Mouse (Mus musculus): ENCODE measurements at regions not wholly inside any gene's neighbourhood (a gene's known extent, or its start where the extent isn't known, plus 50 kb on each side); places are given as distances from the start of the nearest gene placed in this dataset.

DNA sequence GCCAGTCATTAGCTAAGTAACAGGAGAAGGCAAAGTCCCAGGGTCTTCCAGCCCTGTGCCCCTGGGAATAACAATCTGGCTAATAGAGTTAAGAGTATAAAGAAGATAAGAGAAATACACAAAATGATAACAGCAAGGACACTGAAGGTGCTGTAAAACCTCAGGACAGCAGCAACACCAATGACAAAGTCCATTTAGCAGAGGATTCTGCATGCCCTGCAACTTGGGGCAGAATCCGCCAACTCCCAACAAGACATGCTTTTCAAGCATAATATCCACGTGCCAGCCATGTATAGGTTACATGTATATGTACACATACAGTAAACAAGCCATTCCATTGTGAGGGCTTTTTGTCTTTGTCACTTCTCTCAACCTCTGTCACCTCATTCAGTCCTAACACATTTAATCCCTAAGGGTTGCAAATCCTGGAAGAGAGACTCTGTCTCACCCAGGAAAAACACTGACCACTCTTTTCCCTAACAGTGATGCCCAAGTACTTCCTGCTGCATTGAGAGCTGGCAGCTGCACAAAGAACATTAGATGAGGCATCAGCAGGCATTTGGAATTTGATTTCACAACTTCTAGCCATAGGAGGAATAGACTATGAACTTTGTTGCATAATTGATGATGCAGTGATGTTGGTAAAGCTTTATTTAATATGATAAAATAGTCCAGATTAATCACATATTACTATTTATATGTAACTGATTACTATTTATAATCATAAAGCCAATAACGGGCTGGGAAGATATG is 105.8 kb upstream of the Slc4a7 start:
- DNase-seq: no peak

DNA sequence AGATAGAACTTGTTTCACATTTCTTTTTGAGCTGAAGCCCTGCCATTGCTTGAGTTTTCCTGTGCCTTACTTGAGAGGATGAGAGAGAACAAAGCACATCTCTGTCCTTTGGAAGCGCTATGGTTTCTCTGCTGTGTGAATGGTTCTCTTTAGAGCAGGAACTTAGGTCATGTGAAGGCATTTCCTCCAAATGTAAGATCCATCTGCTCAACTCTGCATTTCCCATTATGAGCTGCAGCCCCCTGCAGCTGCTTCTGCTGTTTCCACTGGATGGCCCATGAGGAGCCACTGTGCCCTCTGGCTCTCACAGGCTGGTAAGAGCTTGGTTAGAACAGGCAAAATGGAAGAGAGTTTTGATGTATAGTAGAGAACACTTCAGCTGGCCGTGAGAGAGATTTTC is 102.5 kb upstream of the Slc4a7 start:
- DNase-seq: no peak

- no peak for DNase-seq
These were observed 102.1 kb upstream of the Slc4a7 start for GRCm38 (mm10) chr14:14599990-14600389.

DNA sequence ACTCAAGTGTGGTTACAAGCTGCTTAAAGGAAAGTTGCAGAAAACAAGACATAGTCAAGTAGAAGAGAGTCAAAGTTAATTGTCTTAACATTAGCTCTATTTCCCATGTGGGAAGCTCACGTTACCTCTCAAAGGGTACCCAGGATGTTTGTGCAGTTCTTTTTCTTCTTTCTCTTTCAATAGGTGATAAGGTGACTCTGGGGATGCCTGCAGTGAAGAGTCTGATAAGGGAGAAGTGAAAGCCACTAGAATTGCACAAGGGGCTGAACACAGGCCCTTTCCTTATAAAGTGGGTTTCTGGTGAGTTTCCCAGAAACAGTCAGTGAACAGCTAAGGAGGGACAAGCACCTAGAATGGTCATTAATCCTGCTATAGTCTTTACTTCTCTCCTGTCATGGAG is 98.6 kb upstream of the Slc4a7 start:
- no peak for DNase-seq

DNA sequence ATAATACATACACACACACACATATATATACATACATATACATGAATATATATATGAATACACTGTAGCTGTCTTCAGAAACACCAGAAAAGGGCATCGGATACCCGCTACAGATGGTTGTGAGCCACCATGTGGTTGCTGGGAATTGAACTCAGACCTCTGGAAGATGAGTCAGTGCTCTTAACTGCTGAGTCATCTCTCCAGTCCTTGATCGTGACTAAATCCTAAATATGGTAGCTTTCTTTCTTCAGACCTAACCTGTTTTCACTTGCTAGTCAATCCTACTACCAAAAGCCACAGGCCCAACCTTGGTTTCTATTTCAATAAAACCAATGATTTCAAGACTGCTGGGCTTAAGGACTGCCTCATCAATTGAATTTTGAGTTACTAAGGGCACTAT is 95.0 kb upstream of the Slc4a7 start:
- no peak for DNase-seq

GRCm38 (mm10) chr14:14612245-14612644 is 89.8 kb upstream of the Slc4a7 start:
- no peak for DNase-seq

DNA sequence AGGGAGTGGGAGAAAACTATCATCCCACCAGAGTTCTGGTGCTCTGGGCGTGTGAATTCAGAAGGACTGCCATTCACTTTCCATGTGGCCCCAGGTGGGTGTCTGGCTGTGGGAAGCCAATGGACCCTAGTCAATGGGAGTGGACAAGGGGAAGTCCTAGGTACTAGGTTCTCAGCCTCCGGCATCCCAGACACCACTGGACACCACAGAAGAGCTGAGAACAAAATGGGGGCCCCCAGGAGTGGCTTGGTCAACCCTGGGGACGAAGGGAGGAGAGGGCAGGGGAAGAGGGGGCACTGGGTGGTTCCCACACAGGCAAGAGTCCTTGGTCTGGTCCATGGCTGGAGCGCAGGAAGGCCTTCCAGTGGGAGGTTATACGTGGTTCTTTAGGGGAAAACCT is 81.8 kb upstream of the Slc4a7 start:
- no peak for DNase-seq

DNA sequence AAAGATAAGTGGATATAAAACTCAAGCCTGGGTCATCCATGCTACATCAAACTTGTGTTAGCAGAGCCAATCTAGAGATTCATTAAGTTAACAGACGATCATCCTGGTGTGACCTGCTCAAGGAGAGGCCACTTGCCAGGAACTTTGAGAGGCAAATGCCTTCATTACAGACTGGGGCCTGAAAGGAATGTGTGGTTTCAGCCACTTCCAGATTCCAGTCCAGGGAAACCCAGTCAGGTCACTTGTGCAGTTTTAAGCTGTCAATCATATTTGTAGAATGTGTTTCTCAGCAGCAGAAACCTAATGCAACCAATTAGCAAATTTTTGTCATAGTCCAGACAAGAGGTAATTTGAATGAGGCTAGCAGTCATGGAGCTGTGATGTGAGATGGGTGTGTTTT is 73.4 kb upstream of the Slc4a7 start:
- no peak for DNase-seq

GRCm38 (mm10) chr14:14631750-14632149 is 70.3 kb upstream of the Slc4a7 start:
- DNase-seq: no peak

DNA sequence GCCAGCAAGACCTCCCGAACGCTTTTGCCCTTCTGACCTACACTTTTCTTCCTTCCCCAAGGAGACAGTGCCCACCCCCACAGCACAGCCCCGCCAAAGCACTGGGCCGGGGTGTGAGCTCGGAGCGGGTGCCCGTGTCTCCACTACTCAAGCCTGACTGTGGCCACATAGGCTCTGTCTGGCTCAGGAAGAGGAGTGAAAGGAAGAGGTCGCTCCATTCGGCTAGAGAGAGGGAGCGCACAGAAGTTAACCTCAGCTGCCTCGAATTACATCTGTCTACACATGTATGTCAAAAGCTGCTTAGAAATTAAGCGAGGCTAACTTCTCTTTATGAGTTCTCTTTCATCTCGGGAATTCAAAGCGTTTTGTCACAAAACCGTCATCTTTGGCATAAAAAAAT is 69.6 kb upstream of the Slc4a7 start:
- peak; percentile 21 for DNase-seq

- peak; percentile 79 for DNase-seq
These were observed 68.8 kb upstream of the Slc4a7 start for GRCm38 (mm10) chr14:14632951-14633931.

DNA sequence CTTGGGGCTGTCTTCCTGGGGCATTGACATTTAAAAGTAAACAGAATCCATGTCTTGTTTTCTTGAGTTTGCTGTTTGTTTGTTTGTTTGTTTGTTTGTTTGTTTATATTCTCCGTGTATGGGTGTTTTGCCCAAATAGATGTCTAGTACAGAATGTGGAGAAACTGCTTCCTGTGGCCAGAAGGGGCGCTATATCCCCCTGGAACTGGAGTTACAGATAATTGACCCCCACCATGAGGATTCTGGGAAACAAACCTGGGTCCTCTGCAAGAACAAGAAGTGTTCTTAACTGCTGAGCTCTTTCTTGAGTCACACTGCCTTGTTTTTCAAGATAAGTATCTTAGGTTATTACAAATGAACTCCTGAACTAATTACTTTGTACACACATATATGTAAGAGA is 68.1 kb upstream of the Slc4a7 start:
- no peak for DNase-seq

DNA sequence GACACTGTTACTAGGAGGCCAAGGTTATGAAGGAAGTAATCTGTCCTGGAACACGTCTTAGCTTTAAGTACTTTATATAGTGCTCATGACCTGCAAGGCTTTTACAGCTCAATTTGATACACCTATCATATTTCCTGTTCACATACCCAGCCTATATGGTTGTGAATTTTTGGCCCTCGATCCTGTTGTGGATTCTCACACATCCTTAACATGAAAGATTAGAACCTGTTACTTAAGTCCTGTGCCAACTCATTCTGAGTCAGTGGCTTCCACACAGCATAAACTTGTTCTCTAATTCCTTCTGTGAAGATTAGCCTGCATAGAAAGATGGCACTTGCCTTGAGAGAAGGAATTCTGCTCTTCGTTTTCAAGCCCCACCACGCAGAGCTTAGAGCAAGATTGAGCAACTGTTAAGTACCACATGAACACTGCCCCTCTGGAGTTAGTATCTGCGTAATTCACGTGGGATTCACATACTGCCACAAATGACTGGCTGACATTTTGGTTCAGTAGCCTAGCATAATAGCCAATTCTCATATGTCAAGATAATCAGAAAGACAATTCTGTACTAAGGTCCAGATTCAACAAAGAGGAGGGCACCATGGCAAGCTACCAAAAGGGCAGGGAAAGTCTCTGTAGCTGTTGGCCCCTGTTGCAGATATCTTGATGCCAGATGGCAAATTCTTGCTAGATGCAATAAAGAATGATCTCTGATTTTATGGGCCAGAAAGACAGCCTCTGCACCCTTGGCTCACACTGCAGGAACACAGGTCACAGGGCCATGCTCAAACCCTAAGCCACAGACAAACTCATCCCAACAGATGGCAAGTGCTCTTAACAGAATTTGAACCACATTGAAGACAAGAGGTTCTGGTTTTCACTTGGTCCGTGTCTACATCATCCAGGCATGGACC is 62.7 kb upstream of the Slc4a7 start:
- no peak for DNase-seq

- DNase-seq: peak; percentile 7
These were observed 62.0 kb upstream of the Slc4a7 start for GRCm38 (mm10) chr14:14640023-14640441.

DNA sequence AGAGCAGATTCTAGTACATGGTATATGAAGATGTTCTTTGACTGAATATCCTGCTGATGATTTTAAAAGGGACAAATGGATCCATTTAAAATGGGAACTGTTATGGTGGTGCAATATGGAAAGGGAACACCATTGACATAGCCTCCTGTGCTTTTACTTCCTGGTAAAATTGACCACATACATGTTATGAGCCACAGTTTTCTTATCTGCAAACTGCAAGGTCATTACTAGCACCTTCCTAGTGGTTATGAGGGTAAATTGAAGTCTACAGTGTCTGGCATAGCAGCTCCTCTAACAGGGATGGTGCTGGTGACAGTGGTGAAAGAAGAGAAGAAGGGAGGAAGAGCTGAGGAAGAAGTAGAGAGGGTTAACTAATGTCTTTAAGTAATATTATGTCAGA is 61.5 kb upstream of the Slc4a7 start:
- no peak for DNase-seq

DNA sequence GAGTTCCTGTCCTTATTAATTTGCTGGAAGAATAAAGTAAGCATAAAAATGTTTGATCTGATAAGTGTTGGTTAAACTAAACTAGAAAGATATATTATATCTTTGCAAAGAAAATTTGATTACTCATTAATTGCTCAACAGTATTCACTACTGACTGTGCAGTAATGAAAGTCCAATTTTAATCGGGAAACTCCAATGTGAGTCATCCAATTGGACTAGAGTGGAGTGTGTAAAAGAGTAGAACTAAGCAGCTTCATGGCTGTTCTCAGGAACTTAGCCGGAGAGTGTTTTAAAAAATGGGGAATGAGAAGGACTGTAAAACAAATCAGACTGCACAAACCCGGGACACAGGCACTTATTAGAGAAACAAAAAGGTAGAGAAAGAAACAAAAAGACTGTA is 58.5 kb upstream of the Slc4a7 start:
- DNase-seq: no peak

DNA sequence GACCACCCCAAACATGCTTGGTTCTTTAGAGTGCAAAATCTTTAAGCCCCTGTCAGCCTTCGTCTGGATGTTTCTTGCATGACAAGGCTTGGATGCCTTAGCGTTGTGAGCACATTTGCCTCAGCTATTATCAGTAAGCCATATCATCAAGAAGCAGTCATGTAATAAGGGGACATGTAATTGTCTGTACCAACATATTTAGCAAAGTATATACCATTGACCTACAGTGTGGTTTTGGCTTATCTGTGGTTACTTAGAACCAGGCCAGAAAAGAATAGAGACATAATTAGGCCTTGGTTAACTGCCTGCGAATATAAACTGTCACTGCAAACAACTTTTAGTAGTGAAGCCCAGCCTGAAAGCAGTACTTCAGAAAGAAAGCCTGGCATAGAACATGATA is 57.0 kb upstream of the Slc4a7 start:
- DNase-seq: no peak

All from adrenal gland, postnatal 14 days (tissue).